8 mouse cellular contexts compared by ENCODE assay signal in the genomic region with DNA sequence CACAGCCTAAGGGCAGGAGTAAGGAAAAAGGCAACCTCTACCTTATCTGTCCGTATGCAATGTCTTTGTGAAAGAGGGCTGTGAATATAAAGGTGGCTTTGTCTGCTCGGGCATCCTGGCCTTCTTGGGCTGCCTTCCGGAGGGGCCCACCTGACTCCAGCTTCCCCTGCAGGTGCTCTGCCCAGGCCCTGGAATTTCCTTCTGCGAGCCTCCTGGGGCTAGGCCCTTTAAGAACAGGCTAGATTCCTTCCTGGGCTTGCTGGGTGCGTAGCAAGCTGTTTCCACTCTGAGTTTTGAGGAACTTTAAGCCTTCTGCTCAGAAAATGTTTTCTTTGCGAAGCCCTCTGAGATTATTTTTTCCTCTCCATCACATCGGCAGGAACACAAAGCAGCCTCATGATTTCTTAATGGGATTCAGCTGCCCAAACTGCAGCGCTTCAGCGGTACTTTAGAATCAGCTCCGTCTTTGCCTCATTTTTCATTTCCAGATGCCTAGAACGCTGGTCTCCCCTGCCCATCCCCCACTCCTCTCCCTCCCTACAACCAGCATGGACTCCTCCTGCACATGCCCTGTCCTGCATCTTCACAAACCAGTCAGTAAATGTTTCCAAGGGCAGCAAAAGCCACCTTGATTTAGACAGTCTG.
DNase-seq lines count a peak whose midpoint lies in the region; ATAC-seq and TF ChIP-seq lines count a peak whose summit lies in the region.

No protein-coding gene starts in this region.

- peak overlapping the region; percentile 23; the same call in 1 of the 2 replicates for H3K4me2 ChIP-seq in heart, embryonic 11.5 days

- H3K9me3 ChIP-seq in heart, embryonic 11.5 days (replicated peaks; ENCODE audit: control insufficient read depth, low read length): no peaks in the 10 kb centered on the region

- H3K4me1 ChIP-seq in heart, embryonic 11.5 days (ENCODE audit: control insufficient read depth, insufficient read depth, low read length): no peaks in the 10 kb centered on the region

- H3K36me3 ChIP-seq in heart, embryonic 11.5 days (ENCODE audit: control insufficient read depth, insufficient read depth, low read length): no peaks in the 10 kb centered on the region

- DNase-seq in gastrocnemius, adult 2 months: peak; percentile 27
- no peak for DNase-seq in gastrocnemius, adult 8-10 months (ENCODE audit: low spot score in 2 of 2)
- peak; percentile 78 for DNase-seq in embryo, embryonic 10.5 days (ENCODE audit: low spot score)
- peak; percentile 20 to 25 for DNase-seq in left cerebral cortex, postnatal 36 days (ENCODE audit: low spot score in 2 of 2)
- peak; percentile 56 to 62 for DNase-seq in right cerebral cortex, postnatal 10 days (ENCODE audit: low spot score in 2 of 2)
- no peak for DNase-seq in thymus, postnatal 36 days

- H3K27me3 ChIP-seq in heart, embryonic 11.5 days (ENCODE audit: control insufficient read depth, insufficient read depth, low read length): no peaks in the 10 kb centered on the region

- H3K4me3 ChIP-seq in gastrocnemius, adult 2 months: peak overlapping the region; percentile 22
- no peak overlapping the region for H3K4me3 ChIP-seq in heart, embryonic 11.5 days (ENCODE audit: low read depth, low read length)

- peak overlapping the region; percentile 44; the same call in 1 of the 2 replicates for H3K9ac ChIP-seq in heart, embryonic 11.5 days (ENCODE audit: low read depth, low read length)

- TF ChIP-seq CTCF in gastrocnemius, adult 2 months (IDR thresholded peaks at IDR 0.05): no peak

- H3K27ac ChIP-seq in gastrocnemius, adult 2 months: peak overlapping the region; percentile 50
- H3K27ac ChIP-seq in heart, embryonic 11.5 days (ENCODE audit: low read depth, low read length): peak overlapping the region; percentile 36; the same call in 1 of the 2 replicates

- 41% methylated on average over 11 of the region's 11 CpGs for WGBS in heart, embryonic 11.5 days (ENCODE audit: insufficient replicate concordance)

- ATAC-seq in heart, embryonic 11.5 days (replicated peaks; ENCODE audit: insufficient number of reproducible peaks, low FRiP score, low TSS enrichment): no peak
- ATAC-seq in megakaryocyte-erythroid progenitor cell, adult 5-6 weeks (replicated peaks; ENCODE audit: low FRiP score, low TSS enrichment, poor library complexity, severe bottlenecking): no peak

- intact Hi-C loops in gastrocnemius, adult 2 months (cut with DNase I): no loop called here
- intact Hi-C loops in left cerebral cortex, postnatal 36 days (cut with DNase I): no loop called here

Comparison
In these comparisons a context has a peak if more than half of its experiments do, and no peak if none do; other contexts are left out.
1. DNase-seq: peak in gastrocnemius, adult 2 months (single experiment), embryo, embryonic 10.5 days (single experiment), left cerebral cortex, postnatal 36 days (2 of 2) and right cerebral cortex, postnatal 10 days (2 of 2); none in gastrocnemius, adult 8-10 months (0 of 2) and thymus, postnatal 36 days (0 of 2).